Mouse (Mus musculus) forebrain, embryonic 16.5 days (tissue): Measurements from ENCODE around the gene Stoml1. TPM values are rescaled to one million over a fixed set of nuclear protein-coding genes. Genes with fewer than 3 reads are reported as not detected.
"Not testable (repeated sequence)": the region's sequence is repeated elsewhere in the genome, so short reads cannot be mapped to it uniquely, and the experiment has no call there.

Experiments used
- ATAC-seq: fragments of 200-750 bp; cut with Nextera tagmentation; 2 replicates; pipeline ENCODE4 v1.8.0; 2017; ENCODE audit warnings: mild to moderate bottlenecking, moderate library complexity
- H3K27ac ChIP-seq: fragments of 300-500 bp; sonication (generic); 2 replicates; pipeline ENCODE4 v1.5.1; 2014; ENCODE audit warnings: low read length, control low read depth
- H3K27me3 ChIP-seq: fragments of 300-500 bp; sonication (generic); replicated peaks from 2 replicates; pipeline ENCODE4 v1.6.1; 2014; ENCODE audit warnings: low read length; ENCODE audit not compliant: control insufficient read depth, insufficient read depth
- H3K36me3 ChIP-seq: fragments of 300-500 bp; sonication (generic); 2 replicates; pipeline ENCODE4 v1.6.1; 2014; ENCODE audit not compliant: control insufficient read depth, insufficient read depth
- H3K4me1 ChIP-seq: fragments of 300-500 bp; sonication (generic); replicated peaks from 2 replicates; pipeline ENCODE4 v1.6.1; 2014; ENCODE audit warnings: low read length; ENCODE audit not compliant: control insufficient read depth, insufficient read depth
- H3K4me2 ChIP-seq: fragments of 300-500 bp; sonication (generic); 2 replicates; pipeline ENCODE4 v1.6.1; 2014; ENCODE audit warnings: mild to moderate bottlenecking, low read length, control low read depth
- H3K4me3 ChIP-seq: fragments of 300-500 bp; sonication (generic); replicated peaks from 2 replicates; pipeline ENCODE4 v1.5.1; 2014; ENCODE audit warnings: mild to moderate bottlenecking, low read length, control low read depth
- H3K9ac ChIP-seq: fragments of 300-500 bp; sonication (generic); replicated peaks from 2 replicates; pipeline ENCODE4 v1.6.1; 2014; ENCODE audit warnings: low read depth, low read length, control low read depth
- H3K9me3 ChIP-seq: fragments of 300-500 bp; sonication (generic); 2 replicates; pipeline ENCODE4 v1.6.1; 2016; ENCODE audit warnings: low read length; ENCODE audit not compliant: control insufficient read depth
- WGBS: fragments of 180-500 bp; shearing (Covaris S2); extraction: QIAGEN DNeasy Blood & Tissue Kit; methylation state at CpG from one replicate; pipeline ENCODE4 v1.1.7; 2014; 5-methylcytosine and 5-hydroxymethylcytosine counted together
- polyA plus RNA-seq: library from polyadenylated mRNA; unstranded; fragments of >200 nt; fragmentation: Nextera tagmentation; extraction: Ambion mirVana; gene quantifications from 2 replicates; pipeline ENCODE4 v1.2.1, GENCODE M21; 2015

The Stoml1 gene
- polyA plus RNA-seq, 1 experiment from 2014 or later: 120 TPM

DNA sequence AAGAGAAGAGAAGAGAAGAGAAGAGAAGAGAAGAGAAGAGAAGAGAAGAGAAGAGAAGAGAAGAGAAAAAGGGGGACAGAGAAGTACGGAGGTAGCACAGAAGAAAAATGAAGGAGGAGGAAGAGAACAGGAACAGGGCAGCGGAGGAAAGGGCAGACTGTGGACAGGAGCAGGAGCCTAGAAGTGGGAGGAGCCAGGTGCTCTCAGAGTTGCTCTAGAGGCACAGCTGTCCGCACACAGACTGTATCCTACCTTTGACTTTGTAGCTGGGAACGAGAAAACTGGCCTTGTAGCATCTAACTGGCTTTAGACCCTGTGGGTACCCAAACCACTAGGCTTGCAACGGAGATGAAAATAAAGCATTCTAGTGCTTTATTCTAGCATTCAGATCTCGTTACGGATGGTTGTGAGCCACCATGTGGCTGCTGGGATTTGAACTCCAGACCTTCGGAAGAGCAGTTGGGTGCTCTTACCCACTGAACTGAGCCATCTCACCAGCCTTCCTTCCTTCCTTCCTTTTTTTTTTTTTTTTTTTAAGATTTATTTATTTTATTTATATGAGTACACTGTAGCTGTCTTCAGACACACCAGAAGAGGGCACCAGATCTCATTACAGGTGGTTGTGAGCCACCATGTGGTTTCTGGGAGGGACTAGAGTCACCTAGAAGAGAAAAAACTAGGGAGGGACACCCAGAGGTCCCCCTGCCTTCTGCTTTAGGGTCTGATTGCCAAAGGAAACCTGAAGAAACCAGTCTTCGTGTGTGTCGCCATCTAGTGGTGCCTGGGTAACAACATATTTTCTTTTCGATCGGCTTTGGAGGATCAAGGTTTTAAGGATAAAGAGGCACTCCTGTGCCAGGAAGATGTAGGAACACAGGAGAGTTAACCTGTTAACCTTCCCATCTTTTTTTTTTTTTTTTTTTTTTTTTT is 15.7 kb downstream of the Stoml1 start:
- H3K4me2 ChIP-seq: no peak overlapping the region
- WGBS: 57% methylated on average over 12 of the region's 12 CpGs
- H3K9me3 ChIP-seq: no peaks in the 10 kb centered on the region
- H3K36me3 ChIP-seq: 0 out of 2 replicates have a peak, but pooled peaks cover 3% of the 10 kb centered on the region
- H3K27me3 ChIP-seq: no peaks in the 10 kb centered on the region
- no peak overlapping the region for H3K9ac ChIP-seq
- no peak overlapping the region for H3K27ac ChIP-seq
- H3K4me1 ChIP-seq: no peaks in the 10 kb centered on the region
- no peak overlapping the region for H3K4me3 ChIP-seq
- no peak for ATAC-seq

DNA sequence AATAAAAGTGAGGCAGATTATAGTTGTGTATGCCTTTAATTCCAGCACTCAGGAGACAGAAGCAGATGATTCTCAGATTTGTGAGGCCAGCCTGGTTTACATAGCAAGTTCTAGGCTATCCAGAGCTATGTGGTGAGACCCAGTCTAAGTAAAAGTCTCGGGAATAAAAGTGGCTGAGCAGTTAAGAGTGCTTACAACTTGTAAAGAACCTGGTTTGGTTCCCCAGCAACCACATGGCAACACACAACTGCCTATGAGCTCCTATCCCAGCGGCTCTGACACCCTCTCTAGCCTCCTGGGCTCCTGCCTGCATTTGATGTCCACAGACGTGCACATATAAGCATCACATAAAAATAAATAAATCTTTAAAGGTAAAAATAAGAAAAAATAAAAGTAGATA is 17.1 kb downstream of the Stoml1 start:
- no peak for ATAC-seq
- Histone ChIP-seq H3K9me3 (no peaks in the 10 kb centered on the region), H3K27me3 (no peaks in the 10 kb centered on the region), H3K27ac (no peak overlapping the region), H3K4me2 (no peak overlapping the region), H3K9ac (no peak overlapping the region), H3K4me1 (peaks cover 1% of the 10 kb centered on the region), H3K36me3 (no peaks in the 10 kb centered on the region), H3K4me3 (no peak overlapping the region)
- WGBS: 63% methylated on average over 3 of the region's 3 CpGs

DNA sequence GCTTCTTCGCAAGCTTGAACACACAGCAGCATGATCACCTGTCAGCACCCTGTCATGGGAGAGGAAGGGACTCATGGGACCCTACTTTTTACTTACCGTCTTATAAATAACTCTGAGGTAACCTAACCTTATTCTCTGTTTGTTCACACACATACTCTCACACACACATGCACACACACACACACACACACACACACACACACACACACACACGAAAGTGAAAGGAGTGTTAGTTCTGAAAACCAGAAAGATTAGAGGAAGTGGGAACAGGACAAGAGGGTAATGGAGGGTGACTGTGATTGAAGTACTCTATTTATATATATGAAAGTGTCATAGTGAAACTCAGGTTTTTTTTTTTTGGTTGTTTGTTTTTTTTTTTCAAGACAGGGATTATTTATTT is 18.1 kb downstream of the Stoml1 start:
- no peak overlapping the region for H3K4me2 ChIP-seq
- no peaks in the 10 kb centered on the region for H3K9me3 ChIP-seq
- peaks cover 7% of the 10 kb centered on the region for H3K4me1 ChIP-seq
- H3K27me3 ChIP-seq: no peaks in the 10 kb centered on the region
- no peak overlapping the region for H3K27ac ChIP-seq
- whole genome bisulfite sequencing: 100% methylated on average over 3 of the region's 3 CpGs
- no peaks in the 10 kb centered on the region for H3K36me3 ChIP-seq
- H3K9ac ChIP-seq: no peak overlapping the region
- ATAC-seq: no peak
- H3K4me3 ChIP-seq: no peak overlapping the region

DNA sequence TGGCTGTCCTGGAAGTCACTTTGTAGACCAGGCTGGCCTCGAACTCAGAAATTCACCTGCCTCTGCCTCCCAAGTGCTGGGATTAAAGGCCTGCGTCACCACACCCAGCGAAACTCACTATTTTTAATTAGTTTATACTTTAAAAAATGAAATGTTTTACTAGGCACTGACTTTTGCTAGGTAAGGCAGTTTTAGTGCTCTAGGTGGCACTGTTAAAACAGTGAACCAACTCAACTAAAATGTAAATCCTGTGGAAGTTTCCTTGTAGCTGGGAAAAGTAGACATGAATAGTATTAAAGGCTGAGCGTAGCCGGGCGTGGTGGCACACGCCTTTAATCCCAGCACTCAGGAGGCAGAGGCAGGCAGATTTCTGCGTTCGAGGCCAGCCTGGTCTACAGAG is 18.6 kb downstream of the Stoml1 start:
- not testable (repeated sequence) for ATAC-seq, H3K4me1 ChIP-seq, H3K4me2 ChIP-seq, H3K27ac ChIP-seq, H3K27me3 ChIP-seq, H3K9me3 ChIP-seq, H3K9ac ChIP-seq, H3K36me3 ChIP-seq, H3K4me3 ChIP-seq
- 94% methylated on average over 9 of the region's 9 CpGs for WGBS

DNA sequence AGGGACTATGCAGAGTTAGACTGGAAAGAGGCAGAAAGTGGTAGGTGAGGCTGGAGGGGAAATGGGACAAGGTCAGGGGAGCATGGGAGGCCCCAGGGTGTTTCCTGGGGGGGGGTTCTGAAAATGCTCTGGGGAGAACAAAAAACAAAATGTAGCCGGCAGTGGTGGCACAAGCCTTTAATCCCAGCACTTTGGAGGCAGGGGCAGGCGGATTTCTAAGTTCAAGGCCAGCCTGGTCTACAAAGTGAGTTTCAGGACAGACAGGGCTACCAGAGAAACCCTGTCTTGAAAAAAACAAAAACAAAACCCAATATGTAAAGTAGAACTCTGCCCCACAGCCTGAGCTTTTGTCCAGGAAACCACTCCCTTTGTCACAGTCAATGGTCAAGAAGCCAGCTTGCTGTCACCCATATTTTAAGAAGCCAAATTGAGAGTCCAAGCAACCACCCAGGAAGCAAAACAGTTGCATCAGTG is 19.1 kb downstream of the Stoml1 start:
- H3K27me3 ChIP-seq: no peaks in the 10 kb centered on the region
- no peaks in the 10 kb centered on the region for H3K9me3 ChIP-seq
- H3K27ac ChIP-seq: no peak overlapping the region
- no peaks in the 10 kb centered on the region for H3K36me3 ChIP-seq
- H3K9ac ChIP-seq: no peak overlapping the region
- no peak for ATAC-seq
- H3K4me2 ChIP-seq: no peak overlapping the region
- no peak overlapping the region for H3K4me3 ChIP-seq
- 72% methylated on average over 2 of the region's 2 CpGs for WGBS
- H3K4me1 ChIP-seq: peaks cover 7% of the 10 kb centered on the region

- H3K27ac ChIP-seq: no peak overlapping the region
These were observed 19.9 kb downstream of the Stoml1 start for GRCm38 (mm10) chr9:58272855-58273254.

DNA sequence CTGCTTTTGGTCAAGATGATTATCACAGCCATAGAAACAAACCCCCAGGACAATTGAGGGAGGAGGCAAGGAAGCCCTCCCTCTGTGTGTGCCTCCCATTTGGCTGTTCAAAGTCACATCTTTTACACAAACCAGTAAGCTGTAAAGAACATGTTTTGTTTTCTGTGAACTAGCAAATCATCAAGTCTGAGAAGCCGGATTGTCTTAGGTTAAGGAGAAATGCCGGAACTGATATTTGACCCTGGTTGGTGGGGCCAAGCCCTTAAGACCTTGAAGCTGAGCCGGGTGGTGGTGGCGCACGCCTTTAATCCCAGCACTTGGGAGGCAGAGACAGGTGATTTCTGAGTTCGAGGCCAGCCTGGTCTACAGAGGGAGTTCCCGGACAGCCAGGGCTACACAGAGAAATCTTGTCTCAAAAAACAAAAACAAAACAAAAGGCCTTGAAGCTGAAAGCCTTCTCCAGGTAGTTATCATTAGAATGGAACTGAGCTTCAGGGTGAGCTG is 21.2 kb downstream of the Stoml1 start:
- Histone ChIP-seq H3K4me1 (peaks cover 7% of the 10 kb centered on the region), H3K9ac (no peak overlapping the region), H3K4me2 (no peak overlapping the region), H3K27me3 (no peaks in the 10 kb centered on the region), H3K36me3 (no peaks in the 10 kb centered on the region), H3K4me3 (no peak overlapping the region), H3K9me3 (no peaks in the 10 kb centered on the region), H3K27ac (no peak overlapping the region)
- no peak for ATAC-seq
- 81% methylated on average over 7 of the region's 7 CpGs for WGBS

More at GRCm38 (mm10) chr9:58272855-58273254, 19.9 kb downstream of the Stoml1 start:
- Histone ChIP-seq H3K27me3 (no peaks in the 10 kb centered on the region), H3K9me3 (no peaks in the 10 kb centered on the region), H3K4me2 (no peak overlapping the region), H3K4me1 (peaks cover 7% of the 10 kb centered on the region), H3K4me3 (no peak overlapping the region), H3K36me3 (no peaks in the 10 kb centered on the region), H3K9ac (no peak overlapping the region)
- WGBS: 74% methylated on average over 9 of the region's 9 CpGs
- no peak for ATAC-seq

DNA sequence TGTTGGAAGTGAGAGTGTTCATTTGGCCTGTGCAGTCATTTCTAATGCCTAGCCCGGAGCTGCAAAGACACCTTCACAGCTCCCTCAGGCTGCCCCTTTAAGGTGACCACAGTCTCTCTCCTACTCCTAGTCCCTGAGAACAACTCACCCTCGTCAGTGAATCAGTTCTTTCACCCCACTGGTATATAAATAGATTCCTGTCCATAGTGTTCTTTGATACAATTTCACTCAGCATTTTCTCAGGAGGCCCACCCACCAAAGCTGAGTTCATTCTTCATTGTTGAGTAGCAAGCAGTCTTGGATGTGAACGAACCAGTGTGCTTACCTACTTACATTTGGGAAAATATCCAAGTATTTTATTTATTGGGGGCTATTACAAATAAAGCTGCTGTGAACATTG is 21.7 kb downstream of the Stoml1 start:
- Histone ChIP-seq H3K36me3 (no peaks in the 10 kb centered on the region), H3K4me3 (no peak overlapping the region), H3K27ac (no peak overlapping the region), H3K4me1 (peaks cover 7% of the 10 kb centered on the region), H3K4me2 (no peak overlapping the region), H3K27me3 (no peaks in the 10 kb centered on the region), H3K9ac (no peak overlapping the region), H3K9me3 (no peaks in the 10 kb centered on the region)
- ATAC-seq: no peak
- 23% methylated on average over 3 of the region's 3 CpGs for WGBS

DNA sequence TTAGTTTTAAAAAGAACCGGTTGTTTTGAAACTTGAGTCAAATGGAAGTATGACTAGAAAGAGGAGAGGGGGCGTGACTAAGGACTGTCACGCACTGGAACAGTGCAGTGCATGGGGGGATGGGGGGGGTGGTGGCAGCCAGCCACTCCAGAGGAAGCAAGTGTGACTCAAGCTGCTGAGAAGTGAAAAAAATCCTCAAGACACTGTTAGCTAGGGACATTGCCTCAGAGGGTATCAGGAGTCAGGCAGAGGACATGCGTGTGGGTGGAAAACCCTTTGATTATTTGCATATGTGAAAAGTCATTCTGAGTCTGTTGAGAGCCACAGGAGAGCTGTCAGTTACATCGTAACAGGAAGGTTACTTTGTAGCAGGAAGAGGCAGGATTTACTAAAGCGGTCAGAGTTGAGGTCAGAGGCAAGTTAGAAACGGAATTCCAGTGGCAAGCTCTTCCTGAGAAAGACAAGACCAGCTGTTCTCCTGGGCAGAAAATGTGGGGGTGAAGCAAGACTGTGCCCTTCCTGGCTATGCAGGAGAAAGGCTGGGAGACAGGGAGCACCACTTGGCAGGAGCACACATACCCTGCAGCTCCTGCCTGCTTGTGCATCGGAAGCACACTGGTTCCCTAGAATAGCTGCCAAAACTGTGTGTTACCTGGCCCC is 22.3 kb downstream of the Stoml1 start:
- no peak overlapping the region for H3K9ac ChIP-seq
- peak; percentile 63 for ATAC-seq
- no peak overlapping the region for H3K27ac ChIP-seq

More for the DNA sequence above, 22.3 kb downstream of the Stoml1 start:
- no peaks in the 10 kb centered on the region for H3K27me3 ChIP-seq
- no peaks in the 10 kb centered on the region for H3K36me3 ChIP-seq
- peaks cover 7% of the 10 kb centered on the region for H3K4me1 ChIP-seq
- no peak overlapping the region for H3K4me3 ChIP-seq
- WGBS: 45% methylated on average over 8 of the region's 8 CpGs
- H3K9me3 ChIP-seq: no peaks in the 10 kb centered on the region
- H3K4me2 ChIP-seq: no peak overlapping the region
